Mouse (Mus musculus) kidney, postnatal 25 days (tissue): ENCODE results near the gene Srarp.

ENCODE experiments used
- DNase-seq, 2 experiments: peaks; one replicate each; pipeline ENCODE4 v3.0.0; 2021; ENCODE audit warnings: mixed read lengths in 2 of 2

Srarp gene

GRCm38 (mm10) chr4:141435974-141436373 is at the start of gene Srarp:
Srarp (minus strand) TSS chr4:141436105.
- DNase-seq: no peak

DNA sequence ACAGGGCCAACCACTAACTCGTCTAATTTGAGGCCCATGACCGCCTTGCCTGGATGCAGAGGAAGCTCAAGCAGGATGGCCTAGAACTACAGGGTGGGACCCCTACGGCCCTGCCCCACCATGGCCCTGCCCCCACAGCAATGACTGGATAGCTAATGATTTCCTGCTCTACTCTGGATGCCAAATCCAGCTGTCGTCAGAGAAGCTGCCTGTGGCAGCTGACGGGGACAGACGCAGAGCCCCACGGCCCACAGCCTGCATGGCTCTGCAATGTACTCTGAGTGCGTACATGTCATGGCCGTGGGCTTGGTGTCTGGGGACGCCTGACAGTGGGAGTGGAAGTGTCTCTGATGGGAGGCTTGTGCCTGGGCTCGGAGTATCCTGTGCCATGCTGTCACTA is 48.2 kb upstream of the Srarp start:
- DNase-seq: no peak

- DNase-seq: no peak
Observed at GRCm38 (mm10) chr4:141479411-141479810, 43.5 kb upstream of the Srarp start.

- DNase-seq: no peak
Observed at GRCm38 (mm10) chr4:141478794-141479193, 42.9 kb upstream of the Srarp start.

DNA sequence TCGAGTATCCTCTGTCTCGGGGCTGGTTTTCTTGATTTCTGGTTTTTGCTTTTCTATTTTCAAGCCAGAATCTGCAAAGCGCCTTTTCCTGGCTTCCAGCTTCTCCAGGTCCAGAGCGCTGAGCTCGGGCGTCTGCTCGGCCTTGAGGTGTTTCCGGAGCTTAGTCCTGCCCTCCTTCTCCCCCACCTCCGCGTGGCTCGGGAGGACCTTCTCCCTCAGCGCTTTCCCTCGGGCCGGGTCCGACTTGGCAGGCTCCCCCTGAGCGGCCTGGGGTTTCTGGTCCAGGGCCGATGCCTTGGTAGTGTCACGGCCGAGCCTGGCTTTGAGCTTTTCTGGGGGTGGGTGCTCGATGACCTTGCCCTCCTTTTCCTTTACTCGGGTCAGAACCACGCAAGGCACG is 42.3 kb upstream of the Srarp start:
- DNase-seq: no peak

GRCm38 (mm10) chr4:141477681-141478102 is 41.8 kb upstream of the Srarp start:
- DNase-seq: no peak

GRCm38 (mm10) chr4:141474431-141474830 is 38.5 kb upstream of the Srarp start:
- DNase-seq: no peak

DNA sequence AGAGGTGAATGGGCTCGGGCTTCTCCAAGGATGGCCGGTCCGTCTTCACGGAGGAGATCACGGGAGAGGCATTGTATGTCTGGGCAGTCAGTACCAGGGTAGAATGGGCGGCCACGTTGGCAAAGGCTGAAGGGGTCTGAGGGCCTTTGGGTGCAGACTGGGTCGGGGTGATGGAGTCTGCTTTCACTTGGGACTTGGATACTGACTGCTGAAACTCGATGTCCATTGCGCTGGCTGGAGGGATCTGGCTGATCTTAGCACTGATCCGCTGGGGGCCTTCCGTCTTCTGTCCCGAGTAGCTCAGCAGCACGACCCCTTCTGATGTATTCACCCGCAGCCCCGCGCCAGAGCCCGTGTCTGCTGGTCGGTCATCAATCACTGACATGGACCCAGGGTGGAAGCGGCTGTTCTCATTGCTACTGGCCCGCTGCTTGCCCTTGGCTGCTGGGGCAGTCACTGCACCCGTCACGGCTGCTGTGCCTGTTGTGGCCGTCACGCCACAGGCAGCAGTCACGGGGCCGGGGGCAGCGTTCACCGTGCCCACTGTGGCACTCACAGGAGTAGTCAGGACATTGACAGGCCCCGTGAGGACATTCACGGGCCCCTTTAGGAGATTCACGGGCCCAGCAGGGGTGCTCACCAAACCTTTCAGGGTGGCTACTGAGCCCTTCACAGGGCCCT is 36.9 kb upstream of the Srarp start:
- DNase-seq: no peak

GRCm38 (mm10) chr4:141471491-141471890 is 35.6 kb upstream of the Srarp start:
- DNase-seq: no peak

DNA sequence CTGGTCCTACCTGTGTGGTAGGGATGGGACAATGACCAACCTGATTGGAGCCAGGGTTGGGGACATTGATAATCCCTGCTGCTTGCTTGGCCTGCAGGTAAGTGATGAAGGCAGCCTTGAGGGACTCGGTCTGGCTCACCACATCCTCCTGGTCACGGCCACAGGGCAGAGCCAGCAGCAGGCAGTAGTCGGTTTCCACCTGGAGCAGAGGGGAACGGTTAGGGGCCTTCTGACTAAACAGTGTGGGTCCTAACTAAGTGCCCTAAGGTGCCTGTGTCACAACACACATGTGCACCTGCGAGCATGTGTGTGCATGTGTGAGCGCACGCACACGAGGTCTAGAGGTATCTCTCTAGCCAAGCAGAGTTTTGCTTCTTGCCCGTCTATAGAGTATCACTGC is 33.4 kb upstream of the Srarp start:
- DNase-seq: no peak

DNA sequence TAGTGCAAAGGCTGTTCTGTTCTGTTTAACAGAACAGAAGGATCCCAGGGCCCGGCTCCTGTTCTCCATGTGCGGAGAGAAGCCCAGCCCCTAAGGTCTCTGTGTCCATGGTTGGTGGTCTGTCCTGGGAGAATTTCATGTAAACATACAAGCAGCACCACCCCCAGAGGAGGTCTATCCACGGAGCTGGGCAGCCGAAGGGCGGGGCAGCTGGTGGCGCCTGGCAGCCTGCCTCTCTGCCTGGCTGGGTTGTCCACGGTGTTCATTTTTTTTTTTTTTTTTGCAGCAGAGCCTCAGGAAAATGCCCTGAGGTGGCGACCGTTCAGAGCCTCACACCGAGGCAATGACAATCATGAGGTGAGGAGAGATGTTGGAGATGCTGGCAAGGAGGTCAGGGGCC is 32.7 kb upstream of the Srarp start:
- DNase-seq: no peak

DNA sequence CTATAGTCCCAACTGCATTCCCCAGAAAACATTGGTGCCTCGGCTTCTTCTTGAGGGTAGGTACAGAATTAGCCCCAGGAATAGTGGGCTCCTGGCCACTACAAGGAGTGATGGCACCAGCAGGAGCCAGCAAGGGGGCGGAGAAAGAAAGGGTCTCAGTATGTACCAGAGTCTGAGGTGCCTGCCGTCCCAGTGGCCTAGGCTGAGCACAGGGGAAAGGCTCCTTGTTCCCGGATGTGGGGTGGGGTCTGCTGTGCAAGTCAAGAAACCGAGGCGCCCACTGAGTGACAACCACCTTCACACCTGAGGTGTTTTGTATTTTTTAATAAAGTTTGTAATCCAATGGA is 31.6 kb upstream of the Srarp start:
- DNase-seq: no peak

GRCm38 (mm10) chr4:141466844-141467580 is 31.1 kb upstream of the Srarp start:
- DNase-seq: no peak

GRCm38 (mm10) chr4:141466289-141466795 is 30.4 kb upstream of the Srarp start:
- no peak for DNase-seq

- DNase-seq: no peak
Observed at GRCm38 (mm10) chr4:141465512-141466288, 29.8 kb upstream of the Srarp start.

- DNase-seq: no peak
Observed at GRCm38 (mm10) chr4:141464722-141465121, 28.8 kb upstream of the Srarp start.

GRCm38 (mm10) chr4:141463472-141463871 is 27.6 kb upstream of the Srarp start:
- peak; percentile 67 to 83 for DNase-seq

DNA sequence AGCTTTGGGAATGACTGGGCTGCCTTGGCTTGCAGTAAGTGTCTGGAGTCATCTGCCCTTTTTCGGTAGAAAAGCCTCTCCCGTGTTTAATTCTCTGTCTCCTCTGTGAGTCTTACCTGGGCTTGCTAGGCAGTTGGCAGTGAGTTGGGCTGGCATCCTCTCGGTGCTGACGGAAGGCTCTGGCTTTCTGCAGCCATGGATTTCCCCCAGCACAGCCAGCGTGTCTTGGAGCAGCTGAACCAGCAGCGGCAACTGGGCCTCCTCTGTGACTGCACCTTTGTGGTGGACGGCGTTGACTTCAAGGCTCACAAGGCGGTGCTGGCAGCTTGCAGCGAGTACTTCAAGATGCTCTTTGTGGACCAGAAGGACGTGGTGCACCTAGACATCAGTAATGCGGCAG is 25.7 kb upstream of the Srarp start:
- DNase-seq: no peak

DNA sequence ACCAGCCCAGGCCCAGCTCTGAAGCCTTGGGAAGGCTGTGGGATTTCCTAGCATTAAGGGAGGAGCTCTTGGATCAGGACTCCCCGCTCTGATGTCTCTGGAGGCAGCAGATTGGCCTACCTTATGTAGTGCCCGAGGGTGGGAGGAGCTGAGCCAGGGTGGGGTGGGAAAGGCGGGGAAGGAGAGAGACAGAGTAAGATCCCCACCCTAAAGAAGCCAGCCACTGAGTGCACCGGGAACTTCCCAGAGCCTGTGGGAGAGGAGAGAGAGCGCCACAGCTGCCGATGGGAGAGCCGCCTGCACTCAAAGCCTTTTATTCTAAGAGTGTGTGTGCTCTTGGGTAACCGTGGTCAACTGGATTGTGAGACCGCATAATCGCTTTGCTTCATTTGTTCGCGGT is 25.2 kb upstream of the Srarp start:
- no peak for DNase-seq

DNA sequence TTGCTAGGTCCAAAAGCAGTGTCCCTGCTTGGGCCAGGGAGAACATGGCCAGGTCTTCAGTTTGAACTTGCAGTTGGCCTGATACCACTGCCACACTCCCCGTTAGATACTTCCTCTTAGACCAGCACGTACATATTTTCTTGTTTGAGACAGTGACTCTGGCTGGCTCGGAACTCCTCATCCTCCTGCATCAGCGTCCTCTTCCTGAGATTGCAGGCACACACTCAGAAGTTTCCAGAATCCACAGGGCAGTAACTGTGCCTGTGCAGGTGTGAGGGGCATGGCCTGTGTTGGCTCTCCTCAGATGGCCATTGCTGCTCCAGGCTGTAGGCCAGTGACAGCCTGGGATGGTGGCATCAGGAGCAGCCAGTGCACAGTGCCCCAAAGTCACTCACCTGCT is 24.6 kb upstream of the Srarp start:
- no peak for DNase-seq

DNA sequence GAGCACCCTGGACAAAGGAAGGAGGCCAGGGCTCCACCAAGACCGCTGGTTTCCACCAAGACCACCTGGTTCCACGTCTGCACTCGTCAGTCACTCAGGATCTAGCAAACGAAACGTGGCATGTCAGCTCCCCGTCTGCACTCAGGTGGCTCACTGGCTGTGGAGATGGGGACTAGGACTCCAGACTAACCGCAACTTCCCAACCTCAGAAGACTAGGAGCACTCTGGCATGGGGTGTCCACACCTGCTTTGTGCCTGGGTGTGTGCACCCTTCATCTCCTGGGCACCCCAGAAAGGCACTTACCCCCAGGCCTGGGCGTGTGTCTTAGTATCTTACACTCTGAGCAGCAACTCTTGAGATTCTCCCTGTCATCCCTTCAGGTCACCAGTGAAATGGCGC is 23.9 kb upstream of the Srarp start:
- DNase-seq: no peak

DNA sequence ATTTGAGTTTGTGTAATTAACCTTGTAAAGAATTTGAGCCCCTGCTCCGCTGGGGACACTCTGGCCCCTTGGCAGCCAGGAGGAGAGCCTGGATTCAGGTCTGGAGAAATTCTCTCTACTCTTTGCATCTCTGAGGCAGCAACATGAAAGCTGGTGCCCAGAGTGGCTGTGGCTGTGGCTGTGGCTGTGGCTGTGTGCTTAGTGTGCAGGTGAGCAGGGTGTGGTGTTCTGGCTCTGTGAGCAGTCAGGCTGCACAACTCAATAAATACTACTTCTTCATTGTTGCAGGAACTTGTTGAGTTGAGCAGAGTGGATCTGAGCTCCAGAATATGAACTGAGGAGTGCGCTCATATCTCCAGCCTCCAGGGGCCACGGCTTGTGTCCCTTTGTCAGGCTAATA is 23.0 kb upstream of the Srarp start:
- no peak for DNase-seq

DNA sequence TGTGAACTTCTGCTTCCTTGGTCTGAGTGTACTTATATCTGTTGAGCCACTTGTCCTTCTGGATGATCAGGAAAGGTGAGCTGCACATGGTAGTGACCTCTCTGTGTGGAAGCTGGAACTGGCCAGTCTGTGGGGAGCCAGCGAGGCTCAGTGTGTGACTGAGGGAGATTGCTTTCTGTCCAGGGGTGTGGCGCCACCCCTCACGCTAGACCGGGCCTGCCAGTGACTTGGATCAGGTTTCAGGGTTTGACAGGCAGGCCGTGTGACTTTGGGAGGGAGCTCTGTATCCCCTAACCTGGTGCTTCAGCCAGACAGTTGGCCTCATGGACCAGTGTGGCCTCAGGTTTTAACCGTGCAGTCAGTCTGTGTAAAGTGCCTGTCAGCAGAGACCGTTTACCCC is 22.3 kb upstream of the Srarp start:
- DNase-seq: peak; percentile 46 to 80
